Mouse (Mus musculus) liver, adult 2 months (tissue): ENCODE measurements around the gene Slc4a1ap.

Experiments used
- CTCF ChIP-seq: fragments of 200-500 bp; IDR thresholded peaks from 2 replicates; pipeline ENCODE4 v1.5.1; 2011; ENCODE audit warnings: low read depth, low read length, control low read depth
- POLR2A ChIP-seq: fragments of 200-500 bp; IDR thresholded peaks from 2 replicates; pipeline ENCODE4 v1.6.1; 2011; ENCODE audit warnings: low read length, control low read depth; ENCODE audit not compliant: insufficient read depth; ENCODE audit errors: extremely low read depth

DNA sequence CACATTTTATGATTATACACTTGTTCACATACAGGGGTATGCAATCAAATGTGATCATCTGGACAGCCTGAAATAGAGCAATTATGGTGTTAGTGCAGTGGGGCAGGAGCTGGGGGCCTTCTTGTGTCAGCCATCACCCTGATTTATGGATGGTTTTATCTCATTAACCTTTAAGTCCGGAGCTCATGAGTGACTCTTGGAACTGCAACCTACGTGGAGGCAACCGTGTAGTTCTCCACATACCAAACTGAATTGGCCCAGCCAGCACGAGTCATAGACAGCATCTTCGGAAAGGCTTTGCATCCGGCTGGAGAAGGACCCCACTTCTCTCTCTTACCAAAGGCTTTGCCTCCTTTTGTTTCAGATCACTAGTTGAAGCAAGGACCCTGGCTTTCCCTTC is 77.0 kb downstream of the Slc4a1ap start:
- TF ChIP-seq CTCF: no peak
- no peak for TF ChIP-seq POLR2A
